Mouse (Mus musculus): Measurements from ENCODE around the gene Gtf2ird2.

The Gtf2ird2 gene

DNA sequence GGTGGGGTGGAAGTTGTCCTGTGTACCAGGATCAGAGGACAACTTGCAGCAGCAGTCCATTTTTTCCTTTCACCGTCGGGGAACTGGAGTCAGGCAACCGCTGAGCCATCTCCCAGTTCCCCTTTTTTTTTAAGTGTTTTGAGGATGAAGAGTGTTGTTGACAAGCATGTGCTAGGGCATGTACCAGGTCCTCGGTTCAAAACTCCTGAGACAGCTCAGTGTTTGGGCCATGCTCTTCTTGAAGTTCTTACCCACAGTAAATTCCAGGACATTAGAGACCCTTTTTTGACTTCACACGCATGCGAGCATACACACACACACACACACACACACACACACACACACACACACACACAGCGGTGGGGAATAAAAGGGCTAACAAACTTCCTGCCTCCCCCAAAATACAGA is 49.4 kb downstream of the Gtf2ird2 start:
- no peak for DNase-seq (ENCODE audit: inconsistent age in 2 of 2, low spot score in 1 of 2)

DNA sequence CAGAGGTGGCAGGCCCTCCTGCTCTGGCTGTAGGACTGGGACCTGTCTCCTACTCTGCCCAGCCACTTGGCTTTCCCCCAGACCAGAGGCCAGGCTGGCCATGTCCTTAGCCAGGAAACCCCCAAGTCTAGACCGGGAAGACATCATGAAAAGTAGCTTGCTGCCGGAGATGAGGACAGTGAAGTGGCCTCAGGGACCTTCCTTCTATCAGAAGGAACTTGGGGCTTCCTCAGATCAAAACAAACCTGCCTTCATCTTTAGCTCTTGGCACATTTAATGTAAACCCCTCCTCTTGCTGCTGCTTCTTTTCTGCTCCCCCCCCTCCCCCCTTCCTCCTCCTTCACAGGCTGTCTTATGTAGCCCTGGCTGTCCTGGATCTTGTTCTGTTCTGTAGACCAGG is 50.4 kb downstream of the Gtf2ird2 start:
- peak in 1 of 2 experiments; percentile 46 for DNase-seq (ENCODE audit: inconsistent age in 2 of 2, low spot score in 1 of 2)

DNA sequence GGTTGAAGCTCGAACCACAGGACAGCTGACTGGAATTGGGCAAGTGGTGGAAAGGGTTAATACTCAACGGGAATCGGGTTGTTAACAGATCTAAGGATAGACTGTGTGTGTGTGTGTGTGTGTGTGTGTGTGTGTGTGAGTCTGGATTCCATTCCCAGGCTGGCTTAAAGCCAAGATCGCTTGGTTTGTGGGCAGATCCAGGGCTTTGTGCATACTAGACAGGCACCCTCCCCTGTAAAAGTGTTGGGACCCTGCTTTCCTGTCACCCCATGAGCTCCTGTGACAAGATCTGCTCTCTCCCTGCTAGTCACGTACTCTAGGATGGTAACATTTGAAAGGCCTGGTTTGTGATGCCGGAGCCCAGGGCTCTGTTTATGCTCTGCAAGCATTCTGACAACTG is 51.3 kb downstream of the Gtf2ird2 start:
- DNase-seq (ENCODE audit: inconsistent age in 2 of 2, low spot score in 1 of 2), result peak; percentile 36 to 73

DNA sequence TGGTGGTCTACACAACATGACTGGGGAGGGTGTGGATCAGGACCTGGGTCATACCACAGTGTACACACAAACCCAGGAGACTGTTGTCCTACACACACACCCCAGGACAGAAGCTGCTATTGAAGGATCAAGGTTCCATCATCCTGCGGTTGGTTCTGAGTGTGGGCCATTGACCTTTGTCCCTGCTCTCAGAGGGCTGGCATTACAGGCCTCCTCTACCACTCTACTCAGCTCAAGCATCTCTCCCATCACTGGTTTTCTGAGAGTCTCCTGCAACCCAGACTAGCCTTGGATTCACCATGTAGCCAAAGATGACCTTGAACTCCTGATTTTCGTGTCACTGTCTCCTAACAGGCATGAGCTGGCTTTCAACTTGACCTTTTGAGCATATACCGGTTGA is 52.4 kb downstream of the Gtf2ird2 start:
- DNase-seq (ENCODE audit: inconsistent age in 2 of 2, low spot score in 1 of 2), result peak in 1 of 2 experiments; percentile 66

DNA sequence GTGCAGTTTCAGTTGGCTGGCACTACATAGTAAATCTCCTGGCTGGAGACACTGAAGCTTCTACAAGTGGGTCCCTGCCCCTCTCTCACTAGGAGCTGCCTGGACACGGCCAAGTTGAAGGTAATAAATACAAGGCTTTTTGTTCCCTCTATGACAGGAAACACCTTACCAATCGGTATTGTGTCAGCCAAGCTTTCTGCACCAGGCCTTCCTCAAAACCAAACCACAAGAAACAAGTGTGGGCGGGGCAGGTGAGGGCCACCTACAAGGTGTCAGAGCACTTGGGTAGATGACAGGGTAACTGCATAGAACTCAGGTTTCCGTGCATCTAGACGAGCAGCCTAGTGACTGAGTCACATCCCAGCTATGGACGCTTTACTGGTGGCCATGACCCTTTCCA is 53.0 kb downstream of the Gtf2ird2 start:
- DNase-seq (ENCODE audit: inconsistent age in 2 of 2, low spot score in 1 of 2), result no peak

DNA sequence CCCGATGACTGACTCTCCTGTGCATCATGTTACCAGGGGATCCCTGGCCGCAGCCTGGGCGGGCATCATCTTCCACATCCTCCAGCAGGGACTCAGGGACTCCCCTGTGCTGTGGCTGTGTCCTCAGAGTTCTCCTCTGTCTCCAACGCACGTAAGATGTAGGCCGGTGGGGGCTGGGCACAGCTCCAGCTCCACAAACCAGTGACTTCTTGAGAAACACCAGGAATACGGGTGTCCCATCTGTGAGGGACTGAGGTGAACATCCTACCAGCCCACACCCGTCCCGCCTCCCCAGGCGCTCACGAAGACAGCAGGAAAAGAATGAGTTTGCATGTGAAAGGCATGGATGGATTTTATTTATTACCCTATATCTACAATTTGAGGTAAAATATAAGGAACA is 53.7 kb downstream of the Gtf2ird2 start:
- no peak for DNase-seq (ENCODE audit: inconsistent age in 2 of 2, low spot score in 1 of 2)

DNA sequence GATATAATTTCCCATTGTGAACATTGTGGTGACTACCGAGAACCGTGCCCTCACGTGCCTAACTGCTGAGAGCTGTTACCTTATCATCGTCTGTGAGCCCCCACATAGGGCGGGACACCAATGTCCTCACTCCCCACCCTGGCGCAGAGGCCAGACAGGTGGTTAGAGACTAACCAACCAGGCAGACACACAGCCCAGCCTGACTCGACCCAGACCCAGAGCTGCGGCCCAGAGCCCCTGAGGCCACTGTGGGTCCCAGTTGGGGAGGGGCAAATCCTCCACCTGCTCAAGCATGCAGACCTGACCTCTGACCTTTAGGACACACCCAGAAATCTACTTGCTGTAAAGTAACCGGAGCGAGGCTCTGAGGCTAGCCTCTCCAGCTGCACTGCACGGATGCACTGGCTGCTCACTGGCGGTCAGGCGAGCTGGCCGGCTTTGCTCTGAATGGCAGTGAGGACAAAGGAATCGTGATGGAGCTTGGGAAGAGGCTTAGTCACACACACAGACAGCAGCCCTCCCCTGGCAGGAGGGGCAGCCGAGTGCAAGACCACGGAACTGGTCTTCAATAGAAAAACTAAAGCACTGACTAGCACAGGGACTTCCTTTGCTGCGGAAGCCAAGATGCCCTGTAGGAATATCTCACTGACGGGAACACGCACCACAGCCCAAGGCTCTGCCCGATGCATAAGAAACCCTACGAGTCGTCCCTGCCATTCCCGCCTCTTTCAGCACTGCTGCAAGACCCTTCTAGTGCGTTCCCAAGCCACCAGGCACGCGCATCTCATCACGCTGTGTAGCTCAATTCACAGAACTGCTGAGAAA is 54.3 kb downstream of the Gtf2ird2 start:
- no peak for DNase-seq (ENCODE audit: inconsistent age in 2 of 2, low spot score in 1 of 2)

GRCm38 (mm10) chr5:134241831-134242230 is 58.0 kb downstream of the Gtf2ird2 start:
- no peak for DNase-seq (ENCODE audit: inconsistent age in 2 of 2, low spot score in 1 of 2)

GRCm38 (mm10) chr5:134243661-134244436 is 60.0 kb downstream of the Gtf2ird2 start:
- DNase-seq (ENCODE audit: inconsistent age in 2 of 2, low spot score in 1 of 2), result no peak

DNA sequence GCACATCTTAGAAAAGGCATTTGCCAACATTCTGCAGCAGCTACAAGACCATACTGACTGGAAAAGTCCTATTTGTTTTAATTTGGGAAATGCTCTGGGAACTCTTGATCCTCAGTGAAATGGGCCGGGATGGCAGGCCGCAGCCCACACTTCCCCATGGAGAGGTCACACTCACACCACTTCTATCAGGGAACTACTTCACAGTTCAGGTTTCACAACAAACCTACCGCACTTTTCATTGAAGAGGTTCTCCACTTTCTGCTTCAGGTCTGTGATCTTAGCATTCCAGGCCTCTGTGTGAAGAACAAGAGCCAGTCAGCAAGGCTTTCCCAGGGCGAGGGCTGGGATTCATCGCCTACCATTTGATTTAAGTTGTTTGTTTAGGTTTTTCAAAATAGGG is 61.1 kb downstream of the Gtf2ird2 start:
- no peak for DNase-seq (ENCODE audit: inconsistent age in 2 of 2, low spot score in 1 of 2)

- DNase-seq (ENCODE audit: inconsistent age in 2 of 2, low spot score in 1 of 2), result peak; percentile 64 to 72
Measured at GRCm38 (mm10) chr5:134246146-134246545, 62.3 kb downstream of the Gtf2ird2 start.

DNA sequence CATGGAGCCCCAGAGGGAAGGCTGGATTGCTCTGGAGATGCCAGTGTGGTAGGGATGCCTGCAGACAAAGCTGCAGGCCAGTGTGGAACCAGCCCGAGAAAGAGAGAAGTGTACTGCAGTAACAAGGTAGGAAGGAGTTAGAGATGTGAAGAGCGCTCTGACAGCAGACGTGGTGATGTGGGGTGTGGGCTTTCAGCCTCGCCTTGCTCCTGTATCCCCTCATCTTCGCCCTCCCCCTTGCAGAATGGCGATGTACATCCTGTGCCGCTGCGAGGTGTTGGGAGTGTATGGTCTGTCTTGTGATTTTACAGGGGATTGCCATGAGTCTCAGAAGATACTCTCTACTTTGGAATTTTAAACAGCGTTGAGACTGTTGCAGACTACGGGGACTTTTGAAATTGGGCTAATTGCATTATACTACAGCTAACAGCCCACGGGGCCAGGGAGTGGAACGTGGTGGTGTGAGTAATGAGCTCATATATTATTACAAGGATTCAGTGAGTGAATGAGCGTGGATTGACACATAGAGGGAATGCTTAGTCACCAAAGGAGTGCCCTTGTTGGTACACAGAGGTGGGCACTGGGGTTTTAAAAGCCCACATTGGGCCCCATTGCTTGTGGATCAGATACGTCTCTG is 64.9 kb downstream of the Gtf2ird2 start:
- no peak for DNase-seq (ENCODE audit: inconsistent age in 2 of 2, low spot score in 1 of 2)

- DNase-seq (ENCODE audit: inconsistent age in 2 of 2, low spot score in 1 of 2), result no peak
Measured at GRCm38 (mm10) chr5:134249245-134249649, 65.4 kb downstream of the Gtf2ird2 start.

GRCm38 (mm10) chr5:134250601-134251000 is 66.8 kb downstream of the Gtf2ird2 start:
- no peak for DNase-seq (ENCODE audit: inconsistent age in 2 of 2, low spot score in 1 of 2)

GRCm38 (mm10) chr5:134251083-134251482 is 67.3 kb downstream of the Gtf2ird2 start:
- no peak for DNase-seq (ENCODE audit: inconsistent age in 2 of 2, low spot score in 1 of 2)

DNA sequence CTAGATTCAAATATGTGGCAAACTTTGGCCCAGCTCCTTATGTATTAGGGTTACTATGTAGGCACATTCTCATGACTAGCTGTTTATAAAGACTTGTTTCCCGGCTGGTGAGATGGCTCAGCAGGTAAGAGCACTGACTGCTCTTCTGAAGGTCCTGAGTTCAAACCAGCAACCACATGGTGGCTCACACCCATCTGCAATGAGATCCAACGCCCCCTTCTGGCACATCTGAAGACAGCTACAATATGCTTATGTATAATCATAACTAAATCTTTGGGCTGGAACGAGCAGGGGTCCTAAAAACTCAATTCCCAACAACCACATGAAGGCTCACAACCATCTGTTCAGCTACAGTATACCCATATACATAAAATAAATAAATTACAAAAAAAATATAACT is 70.0 kb downstream of the Gtf2ird2 start:
- no peak for DNase-seq (ENCODE audit: inconsistent age in 2 of 2, low spot score in 1 of 2)

DNA sequence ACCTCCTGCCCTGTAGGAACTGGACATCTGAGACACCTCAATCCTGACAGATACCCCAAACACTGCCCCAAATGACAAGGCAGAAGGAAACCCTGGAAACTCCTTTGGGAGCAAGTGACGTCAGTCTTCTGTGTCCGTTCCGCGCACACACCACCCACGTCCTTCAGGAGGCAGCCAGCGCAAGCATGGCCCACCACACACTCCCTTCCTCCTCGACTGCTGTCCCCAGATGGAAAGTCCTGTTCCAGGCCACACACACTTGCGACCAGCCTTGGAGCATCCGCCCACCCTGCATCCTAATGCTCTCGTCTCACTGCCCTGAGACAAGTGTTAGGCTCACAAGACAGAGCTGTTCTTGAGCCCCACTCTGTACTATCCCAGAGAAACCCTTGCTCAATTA is 71.5 kb downstream of the Gtf2ird2 start:
- DNase-seq (ENCODE audit: inconsistent age in 2 of 2, low spot score in 1 of 2), result no peak

GRCm38 (mm10) chr5:134257349-134258031 is 73.7 kb downstream of the Gtf2ird2 start:
- DNase-seq (ENCODE audit: inconsistent age in 2 of 2, low spot score in 1 of 2), result peak in 1 of 2 experiments; percentile 36

- DNase-seq (ENCODE audit: inconsistent age in 2 of 2, low spot score in 1 of 2), result no peak
Measured at GRCm38 (mm10) chr5:134258395-134258794, 74.6 kb downstream of the Gtf2ird2 start.

GRCm38 (mm10) chr5:134258934-134259333 is 75.1 kb downstream of the Gtf2ird2 start:
- no peak for DNase-seq (ENCODE audit: inconsistent age in 2 of 2, low spot score in 1 of 2)

DNA sequence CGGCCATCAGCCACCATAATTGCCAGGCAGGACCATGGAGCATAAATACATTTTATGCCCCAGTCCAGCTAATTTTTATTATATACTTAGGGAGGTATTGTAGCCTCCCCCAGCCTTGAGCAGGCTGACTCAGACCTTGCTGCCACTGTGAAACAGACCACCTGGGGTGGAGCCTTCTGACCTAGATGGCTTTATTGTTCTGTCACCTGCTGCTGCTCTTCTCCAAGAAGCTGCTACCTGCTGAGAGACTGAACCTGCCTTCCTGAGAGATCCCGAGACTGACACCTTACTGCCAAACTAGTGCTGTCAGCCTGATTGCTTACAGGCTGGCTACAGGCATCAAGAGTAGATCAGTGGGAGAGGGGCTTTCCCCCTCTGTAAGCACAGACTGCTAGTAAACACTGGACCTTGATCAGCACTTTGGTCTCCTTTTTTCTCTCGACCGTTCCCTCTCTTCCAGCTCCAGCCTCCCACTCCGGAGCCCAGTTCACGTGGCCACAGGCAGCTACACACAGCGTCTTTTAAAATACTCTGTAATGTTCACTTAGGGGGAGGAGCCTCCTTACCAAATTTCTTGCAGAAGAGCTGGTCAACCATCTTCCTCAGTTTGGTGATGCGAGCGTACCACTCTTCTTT is 76.3 kb downstream of the Gtf2ird2 start:
- no peak for DNase-seq (ENCODE audit: inconsistent age in 2 of 2, low spot score in 1 of 2)

All from adrenal gland, adult (tissue).